Mouse (Mus musculus) stomach, embryonic 15.5 days (tissue): ENCODE results near the gene Dok4. TPM values are rescaled to one million over a fixed set of nuclear protein-coding genes. Genes with fewer than 3 reads are reported as not detected.

Experiments
- ATAC-seq: fragments of 200-750 bp; cut with Nextera tagmentation; 2 replicates; pipeline ENCODE4 v1.8.0; 2017; ENCODE audit warnings: low read depth, moderate number of reproducible peaks, moderate TSS enrichment; ENCODE audit not compliant: insufficient read depth, low FRiP score
- H3K27ac ChIP-seq: fragments of 300-500 bp; sonication (generic); 2 replicates; pipeline ENCODE4 v1.5.1; 2015; ENCODE audit warnings: mild to moderate bottlenecking, inconsistent platforms
- H3K27me3 ChIP-seq: fragments of 300-500 bp; sonication (generic); replicated peaks from 2 replicates; pipeline ENCODE4 v1.6.1; 2015; ENCODE audit warnings: inconsistent platforms
- H3K36me3 ChIP-seq: fragments of 300-500 bp; sonication (generic); 2 replicates; pipeline ENCODE4 v1.6.1; 2015; ENCODE audit warnings: inconsistent platforms
- H3K4me1 ChIP-seq: fragments of 300-500 bp; sonication (generic); 2 replicates; pipeline ENCODE4 v1.6.1; 2015; ENCODE audit warnings: inconsistent platforms
- H3K4me2 ChIP-seq: fragments of 300-500 bp; sonication (generic); 2 replicates; pipeline ENCODE4 v1.6.1; 2015; ENCODE audit warnings: mild to moderate bottlenecking, inconsistent platforms
- H3K4me3 ChIP-seq: fragments of 300-500 bp; sonication (generic); replicated peaks from 2 replicates; pipeline ENCODE4 v1.5.1; 2015; ENCODE audit warnings: inconsistent platforms
- H3K9ac ChIP-seq: fragments of 300-500 bp; sonication (generic); 2 replicates; pipeline ENCODE4 v1.6.1; 2015; ENCODE audit warnings: inconsistent platforms
- H3K9me3 ChIP-seq: fragments of 300-500 bp; sonication (generic); 2 replicates; pipeline ENCODE4 v1.6.1; 2016; ENCODE audit warnings: inconsistent platforms
- WGBS: fragments of 180-500 bp; shearing (Covaris S2); methylation state at CpG from one replicate; pipeline ENCODE4 v1.1.7; 2015; 5-methylcytosine and 5-hydroxymethylcytosine counted together
- polyA plus RNA-seq: library from polyadenylated mRNA; unstranded; fragments of >200 nt; fragmentation: Nextera tagmentation; extraction: Ambion mirVana; gene quantifications from 2 replicates; pipeline ENCODE4 v1.2.1, GENCODE M21; 2015

The Dok4 gene
- polyA plus RNA-seq, 1 experiment from 2014 or later = 26.9 TPM

GRCm38 (mm10) chr8:94876820-94877219 is 690 bp upstream of the Dok4 start:
- H3K9ac ChIP-seq = no peak overlapping the region
- no peaks in the 10 kb centered on the region for H3K9me3 ChIP-seq
- peaks cover 33% of the 10 kb centered on the region for H3K4me1 ChIP-seq
- peak overlapping the region; percentile 93; the same call in 1 of the 2 replicates for H3K4me2 ChIP-seq
- H3K27me3 ChIP-seq = 0 out of 2 replicates have a peak, but pooled peaks cover 5% of the 10 kb centered on the region
- 35% methylated on average over 3 of the region's 3 CpGs for WGBS
- no peak overlapping the region for H3K4me3 ChIP-seq
- H3K36me3 ChIP-seq = no peaks in the 10 kb centered on the region
- ATAC-seq = no peak
- 0 out of 2 replicates have a peak overlapping the region, but pooled peaks have one; percentile 40 for H3K27ac ChIP-seq

DNA sequence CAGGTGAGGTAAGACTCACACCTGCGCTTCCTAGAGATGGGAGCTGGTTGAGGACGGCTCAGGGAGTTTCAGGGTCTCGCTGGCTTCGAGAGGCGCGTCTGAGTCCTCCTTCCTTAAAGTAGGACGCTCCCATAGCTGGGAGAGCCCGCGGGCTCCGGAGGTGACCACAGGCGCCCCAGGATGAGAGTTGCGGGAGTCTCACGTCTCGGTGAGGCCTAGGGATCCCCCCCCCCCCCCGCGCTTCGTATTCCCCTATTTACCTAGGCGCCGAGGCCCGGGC is 319 bp downstream of the Dok4 start:
- Histone ChIP-seq H3K4me2 (peak overlapping the region; percentile 93), H3K9me3 (no peaks in the 10 kb centered on the region), H3K27me3 (0 out of 2 replicates have a peak, but pooled peaks cover 5% of the 10 kb centered on the region), H3K4me1 (peaks cover 41% of the 10 kb centered on the region), H3K27ac (peak overlapping the region; percentile 71), H3K36me3 (no peaks in the 10 kb centered on the region), H3K4me3 (peak overlapping the region; percentile 61), H3K9ac (peak overlapping the region; percentile 73)
- WGBS = 0% methylated on average over 16 of the region's 20 CpGs
- ATAC-seq = 0 out of 2 replicates have a peak, but pooled peaks have one; percentile 1

GRCm38 (mm10) chr8:94875096-94875870 is 847 bp downstream of the Dok4 start:
- ATAC-seq = no peak
- Histone ChIP-seq H3K36me3 (no peaks in the 10 kb centered on the region), H3K9ac (peak overlapping the region; percentile 73; the same call in 1 of the 2 replicates), H3K9me3 (no peaks in the 10 kb centered on the region), H3K4me3 (peak overlapping the region; percentile 61), H3K27ac (peak overlapping the region; percentile 71), H3K4me1 (peaks cover 46% of the 10 kb centered on the region), H3K27me3 (0 out of 2 replicates have a peak, but pooled peaks cover 5% of the 10 kb centered on the region), H3K4me2 (peak overlapping the region; percentile 93)
- WGBS = 20% methylated on average over 17 of the region's 17 CpGs

- 0 out of 2 replicates have a peak, but pooled peaks have one; percentile 19 for ATAC-seq
- H3K4me1 ChIP-seq = peaks cover 56% of the 10 kb centered on the region
- peak overlapping the region; percentile 93 for H3K4me2 ChIP-seq
- H3K9me3 ChIP-seq = no peaks in the 10 kb centered on the region
- H3K9ac ChIP-seq = no peak overlapping the region
- H3K4me3 ChIP-seq = peak overlapping the region; percentile 61
- 12% methylated on average over 6 of the region's 6 CpGs for WGBS
- H3K27ac ChIP-seq = no peak overlapping the region
- 0 out of 2 replicates have a peak, but pooled peaks cover 5% of the 10 kb centered on the region for H3K27me3 ChIP-seq
- no peaks in the 10 kb centered on the region for H3K36me3 ChIP-seq
These were observed 1.8 kb downstream of the Dok4 start for GRCm38 (mm10) chr8:94874358-94874757.

DNA sequence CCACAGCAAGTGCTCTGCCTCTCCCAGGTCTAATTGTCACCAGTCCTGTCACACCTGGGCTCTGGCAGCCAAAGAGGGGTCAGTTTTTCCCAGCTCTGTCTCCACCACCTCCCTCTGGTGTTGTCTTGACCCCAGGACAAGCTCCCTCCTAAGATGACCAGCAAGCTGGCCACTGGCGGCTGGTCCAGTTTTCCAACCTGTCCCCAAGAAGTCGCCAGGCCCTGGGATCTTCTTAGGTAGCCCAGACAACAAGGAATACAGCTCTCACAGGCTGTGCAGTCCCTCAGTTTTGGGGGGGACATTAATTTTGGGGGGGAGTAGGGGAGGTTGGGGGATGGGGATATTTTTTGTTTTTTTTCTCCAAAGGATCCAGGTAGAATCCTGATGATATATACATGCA is 3.6 kb downstream of the Dok4 start:
- Histone ChIP-seq H3K4me1 (peaks cover 62% of the 10 kb centered on the region), H3K27ac (peak overlapping the region; percentile 82; the same call in 1 of the 2 replicates), H3K36me3 (0 out of 2 replicates have a peak, but pooled peaks cover under 1% of the 10 kb centered on the region), H3K27me3 (0 out of 2 replicates have a peak, but pooled peaks cover 5% of the 10 kb centered on the region), H3K9ac (no peak overlapping the region), H3K9me3 (no peaks in the 10 kb centered on the region), H3K4me2 (peak overlapping the region; percentile 86), H3K4me3 (no peak overlapping the region)
- WGBS = 88% methylated on average over 2 of the region's 2 CpGs
- ATAC-seq = no peak

GRCm38 (mm10) chr8:94872156-94872555 is 4.0 kb downstream of the Dok4 start:
- H3K4me3 ChIP-seq = peak overlapping the region; percentile 42; the same call in 1 of the 2 replicates

GRCm38 (mm10) chr8:94871108-94871894 is 4.8 kb downstream of the Dok4 start:
- no peak overlapping the region for H3K9ac ChIP-seq
- H3K36me3 ChIP-seq = 0 out of 2 replicates have a peak, but pooled peaks cover 10% of the 10 kb centered on the region
- peak overlapping the region; percentile 86 for H3K4me2 ChIP-seq
- ATAC-seq = peak; percentile 75
- 4% methylated on average over 7 of the region's 7 CpGs for WGBS
- 0 out of 2 replicates have a peak, but pooled peaks cover 5% of the 10 kb centered on the region for H3K27me3 ChIP-seq
- no peaks in the 10 kb centered on the region for H3K9me3 ChIP-seq
- peak overlapping the region; percentile 42 for H3K4me3 ChIP-seq
- H3K4me1 ChIP-seq = peaks cover 55% of the 10 kb centered on the region
- peak overlapping the region; percentile 82 for H3K27ac ChIP-seq

More at GRCm38 (mm10) chr8:94872156-94872555, 4.0 kb downstream of the Dok4 start:
- Histone ChIP-seq H3K4me1 (peaks cover 62% of the 10 kb centered on the region), H3K4me2 (peak overlapping the region; percentile 86), H3K9me3 (no peaks in the 10 kb centered on the region), H3K9ac (no peak overlapping the region), H3K36me3 (0 out of 2 replicates have a peak, but pooled peaks cover 5% of the 10 kb centered on the region), H3K27ac (peak overlapping the region; percentile 82), H3K27me3 (0 out of 2 replicates have a peak, but pooled peaks cover 5% of the 10 kb centered on the region)
- no peak for ATAC-seq
- WGBS = 46% methylated on average over 3 of the region's 3 CpGs

DNA sequence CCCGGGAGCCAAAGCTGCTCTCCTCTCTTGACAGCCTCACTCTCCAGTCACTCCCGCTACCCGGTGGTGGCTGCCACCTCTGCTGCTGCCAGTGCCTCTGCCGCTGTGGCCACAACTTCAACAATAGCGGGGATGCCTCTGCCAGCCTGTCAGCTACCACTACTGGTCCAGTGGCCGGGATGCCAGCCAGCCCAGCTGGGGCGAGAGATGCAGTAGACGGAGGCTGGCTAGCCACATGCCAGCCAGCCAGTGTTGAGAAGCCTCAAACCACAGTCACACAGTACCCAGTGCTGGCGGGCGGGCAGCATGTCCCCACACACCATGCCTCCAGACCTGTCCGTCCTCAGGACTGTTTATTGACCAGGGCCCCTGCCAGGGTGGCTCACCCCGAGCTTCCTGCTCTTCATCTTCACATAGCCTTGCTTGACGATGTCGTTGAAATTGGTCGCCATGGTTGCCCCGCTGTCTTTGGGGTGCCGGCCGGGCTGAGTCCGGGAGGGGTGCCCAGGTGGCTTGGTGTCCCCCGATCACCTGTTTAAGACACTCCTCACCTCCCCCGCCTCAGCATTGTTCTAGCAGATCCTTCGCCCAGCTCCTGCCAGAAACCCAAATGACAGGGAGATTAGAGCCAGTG is 5.5 kb downstream of the Dok4 start:
- H3K4me3 ChIP-seq = peak overlapping the region; percentile 42
- no peak overlapping the region for H3K9ac ChIP-seq
- H3K4me2 ChIP-seq = peak overlapping the region; percentile 86
- H3K4me1 ChIP-seq = peaks cover 53% of the 10 kb centered on the region
- 7% methylated on average over 22 of the region's 22 CpGs for WGBS
- 0 out of 2 replicates have a peak, but pooled peaks cover 5% of the 10 kb centered on the region for H3K27me3 ChIP-seq
- no peak for ATAC-seq
- peak overlapping the region; percentile 82; the same call in 1 of the 2 replicates for H3K27ac ChIP-seq
- peaks cover 17% of the 10 kb centered on the region; the same call in 1 of the 2 replicates for H3K36me3 ChIP-seq
- no peaks in the 10 kb centered on the region for H3K9me3 ChIP-seq

- no peak overlapping the region for H3K9ac ChIP-seq
- H3K36me3 ChIP-seq = peaks cover 19% of the 10 kb centered on the region; the same call in 1 of the 2 replicates
- no peak for ATAC-seq
- WGBS = 39% methylated on average over 4 of the region's 4 CpGs
- no peak overlapping the region for H3K27ac ChIP-seq
- no peaks in the 10 kb centered on the region for H3K9me3 ChIP-seq
- 0 out of 2 replicates have a peak, but pooled peaks cover 5% of the 10 kb centered on the region for H3K27me3 ChIP-seq
- peaks cover 47% of the 10 kb centered on the region for H3K4me1 ChIP-seq
- H3K4me2 ChIP-seq = peak overlapping the region; percentile 86
- H3K4me3 ChIP-seq = peak overlapping the region; percentile 42
These were observed 6.1 kb downstream of the Dok4 start for GRCm38 (mm10) chr8:94870003-94870402.

GRCm38 (mm10) chr8:94869146-94869545 is 7.0 kb downstream of the Dok4 start:
- Histone ChIP-seq H3K4me3 (no peak overlapping the region), H3K27ac (no peak overlapping the region), H3K27me3 (no peaks in the 10 kb centered on the region), H3K4me1 (peaks cover 38% of the 10 kb centered on the region), H3K9me3 (no peaks in the 10 kb centered on the region), H3K9ac (no peak overlapping the region), H3K36me3 (peaks cover 26% of the 10 kb centered on the region), H3K4me2 (0 out of 2 replicates have a peak overlapping the region, but pooled peaks have one; percentile 86)
- ATAC-seq = no peak
- 58% methylated on average over 7 of the region's 7 CpGs for WGBS

DNA sequence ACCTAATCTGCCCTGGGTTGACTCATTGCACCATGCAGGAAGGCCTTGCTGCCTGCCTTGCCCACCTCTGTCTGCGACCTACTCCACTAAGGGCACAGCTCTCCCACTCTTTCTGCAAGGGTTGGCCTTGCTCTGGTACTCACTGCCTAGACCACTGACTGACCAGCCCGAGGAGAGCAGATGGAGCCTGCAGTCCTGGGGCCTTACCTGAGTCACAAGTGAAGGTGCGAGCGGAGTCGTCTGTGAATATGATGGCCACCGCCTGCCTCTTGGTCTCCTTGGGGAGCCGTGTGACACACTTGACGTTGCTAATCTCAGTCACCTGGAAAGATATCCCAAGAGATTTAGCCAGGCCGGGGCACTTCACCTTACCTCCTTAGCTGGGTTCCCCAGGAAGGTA is 9.2 kb downstream of the Dok4 start:
- peaks cover 41% of the 10 kb centered on the region for H3K36me3 ChIP-seq
- peaks cover 29% of the 10 kb centered on the region for H3K4me1 ChIP-seq
- H3K4me3 ChIP-seq = no peak overlapping the region
- H3K9me3 ChIP-seq = no peaks in the 10 kb centered on the region
- 78% methylated on average over 9 of the region's 9 CpGs for WGBS
- H3K27ac ChIP-seq = no peak overlapping the region
- H3K9ac ChIP-seq = no peak overlapping the region
- no peak for ATAC-seq
- H3K4me2 ChIP-seq = no peak overlapping the region
- no peaks in the 10 kb centered on the region for H3K27me3 ChIP-seq
